Mouse (Mus musculus): Measurements from ENCODE around the gene A930018P22Rik. TPM values are rescaled to one million over a fixed set of nuclear protein-coding genes. Genes with fewer than 3 reads are reported as not detected.
A peak's percentile ranks its signal among the peaks of the same experiment; 100 is the strongest.
"Not testable (repeated sequence)": the region's sequence is repeated elsewhere in the genome, so short reads cannot be mapped to it uniquely, and the experiment has no call there.

A930018P22Rik gene
- total and polyA plus RNA-seq, 3 experiments, result not detected

GRCm38 (mm10) chr2:104096256-104096655 lies 26.3 kb upstream of the A930018P22Rik start:
- in situ Hi-C loops (cut with MboI; ENCODE audit: low pct_ligation_motif_present, low pct_unique_long_range_greater_than_20kb, low sequenced_read_pairs), result no loop called here
- Histone ChIP-seq H3K27ac (ENCODE audit: insufficient read depth, low read depth) (no peak overlapping the region), H3K36me3 (replicated peaks in 1 of 2; ENCODE audit: control insufficient read depth in 1 of 2, insufficient read depth in 1 of 2, low read length in 1 of 2) (no peaks in the 10 kb centered on the region), H3K4me1 (ENCODE audit: control insufficient read depth in 1 of 2, insufficient read depth in 2 of 2) (peaks cover 0 to 9% of the 10 kb centered on the region in 2 experiments; a peak in 2 of 4 replicates), H3K4me2 (ENCODE audit: insufficient read depth, low read depth, poor library complexity, severe bottlenecking) (peak overlapping the region; percentile 60), H3K9ac (ENCODE audit: insufficient read depth, low read depth) (peak overlapping the region; percentile 57), H3K9me3 (replicated peaks; ENCODE audit: low read length) (no peaks in the 10 kb centered on the region), H3K27me3 (replicated peaks) (peaks cover 14% of the 10 kb centered on the region), H3K4me3 (replicated peaks in 1 of 3; ENCODE audit: low read depth in 2 of 3, low read length in 2 of 3, poor library complexity in 1 of 3) (peak overlapping the region; percentile 63 to 71 (median 69)), H3K79me2 (replicated peaks; ENCODE audit: control insufficient read depth, extremely low read depth, insufficient read depth, poor library complexity, severe bottlenecking) (no peaks in the 10 kb centered on the region)
- dilution Hi-C loops (cut with MboI; ENCODE audit: extremely low pct_ligation_motif_present, extremely low pct_unique_long_range_greater_than_20kb, low sequenced_read_pairs), result no loop called here
- no peak for TF ChIP-seq POLR2A (IDR thresholded peaks at IDR 0.05; ENCODE audit: low read depth, low read length)
- no peak for TF ChIP-seq SMC3 (IDR thresholded peaks at IDR 0.05; ENCODE audit: low read depth, low read length)
- no peak for TF ChIP-seq MAFK (IDR thresholded peaks at IDR 0.05; ENCODE audit: insufficient replicate concordance, low read length)
- TF ChIP-seq CTCF (conservative IDR thresholded peaks at IDR 0.05 in 1 of 2, IDR thresholded peaks at IDR 0.05 in 1 of 2; ENCODE audit: low read depth in 2 of 2, low read length in 2 of 2), result no peak
- no peak for TF ChIP-seq RCOR1 (conservative IDR thresholded peaks at IDR 0.05; ENCODE audit: low read depth, low read length)
- no peak for TF ChIP-seq MEF2A (IDR thresholded peaks at IDR 0.05; ENCODE audit: borderline replicate concordance, low read depth, low read length)
- no peak for TF ChIP-seq ZC3H11A (IDR thresholded peaks at IDR 0.05; ENCODE audit: low read depth, low read length)
- no peak for TF ChIP-seq MYC (IDR thresholded peaks at IDR 0.05; ENCODE audit: low read depth, low read length)
- no peak for TF ChIP-seq HCFC1 (IDR thresholded peaks at IDR 0.05; ENCODE audit: low read depth, low read length)
- no peak for TF ChIP-seq SIN3A (IDR thresholded peaks at IDR 0.05; ENCODE audit: low read length)
- no peak for TF ChIP-seq POLR2AphosphoS2 (IDR thresholded peaks at IDR 0.05; ENCODE audit: low read depth, low read length)
- no peak for TF ChIP-seq NELFE (IDR thresholded peaks at IDR 0.05; ENCODE audit: low read depth, low read length)
- no peak for TF ChIP-seq JUND (conservative IDR thresholded peaks at IDR 0.05; ENCODE audit: low read depth, low read length)
- TF ChIP-seq PAX5 (IDR thresholded peaks at IDR 0.05; ENCODE audit: low read length), result no peak
- TF ChIP-seq EP300 (IDR thresholded peaks at IDR 0.05; ENCODE audit: low read length), result no peak
- no peak for TF ChIP-seq CHD1 (IDR thresholded peaks at IDR 0.05; ENCODE audit: low read depth, low read length)
- TF ChIP-seq IRF4 (IDR thresholded peaks at IDR 0.05; ENCODE audit: low read depth, low read length), result no peak
- no peak for TF ChIP-seq E2F4 (IDR thresholded peaks at IDR 0.05; ENCODE audit: insufficient replicate concordance, low read depth, low read length)
- TF ChIP-seq MXI1 (IDR thresholded peaks at IDR 0.05; ENCODE audit: low read depth, low read length), result no peak
- TF ChIP-seq USF2 (conservative IDR thresholded peaks at IDR 0.05; ENCODE audit: low read depth, low read length), result no peak
- no peak for DNase-seq (ENCODE audit: extremely low read depth)

GRCm38 (mm10) chr2:104096796-104097195 lies 25.8 kb upstream of the A930018P22Rik start:
- H3K4me1 ChIP-seq (ENCODE audit: control insufficient read depth in 1 of 2, insufficient read depth in 2 of 2); dilution Hi-C loops (cut with MboI; ENCODE audit: extremely low pct_ligation_motif_present, extremely low pct_unique_long_range_greater_than_20kb, low sequenced_read_pairs); H3K79me2 ChIP-seq (replicated peaks; ENCODE audit: control insufficient read depth, extremely low read depth, insufficient read depth, poor library complexity, severe bottlenecking); H3K9ac ChIP-seq (ENCODE audit: insufficient read depth, low read depth); H3K36me3 ChIP-seq (replicated peaks in 1 of 2; ENCODE audit: control insufficient read depth in 1 of 2, insufficient read depth in 1 of 2, low read length in 1 of 2); DNase-seq (ENCODE audit: extremely low read depth); H3K27ac ChIP-seq (ENCODE audit: insufficient read depth, low read depth); H3K9me3 ChIP-seq (replicated peaks; ENCODE audit: low read length); H3K4me3 ChIP-seq (replicated peaks in 1 of 3; ENCODE audit: low read depth in 2 of 3, low read length in 2 of 3, poor library complexity in 1 of 3); in situ Hi-C loops (cut with MboI; ENCODE audit: low pct_ligation_motif_present, low pct_unique_long_range_greater_than_20kb, low sequenced_read_pairs): not testable (repeated sequence)
- peaks cover 13% of the 10 kb centered on the region for H3K27me3 ChIP-seq (replicated peaks)
- peak overlapping the region; percentile 22; the same call in 1 of the 2 replicates for H3K4me2 ChIP-seq (ENCODE audit: insufficient read depth, low read depth, poor library complexity, severe bottlenecking)
- TF ChIP-seq RAD21 (IDR thresholded peaks at IDR 0.05; ENCODE audit: low read depth, low read length), result peak; percentile 15

- dilution Hi-C loops (cut with MboI; ENCODE audit: extremely low pct_ligation_motif_present, extremely low pct_unique_long_range_greater_than_20kb, low sequenced_read_pairs); H3K27me3 ChIP-seq (replicated peaks); H3K79me2 ChIP-seq (replicated peaks; ENCODE audit: control insufficient read depth, extremely low read depth, insufficient read depth, poor library complexity, severe bottlenecking); H3K4me1 ChIP-seq (ENCODE audit: control insufficient read depth in 1 of 2, insufficient read depth in 2 of 2); H3K27ac ChIP-seq (ENCODE audit: insufficient read depth, low read depth); H3K9me3 ChIP-seq (replicated peaks; ENCODE audit: low read length); H3K4me3 ChIP-seq (replicated peaks in 1 of 3; ENCODE audit: low read depth in 2 of 3, low read length in 2 of 3, poor library complexity in 1 of 3); H3K36me3 ChIP-seq (replicated peaks in 1 of 2; ENCODE audit: control insufficient read depth in 1 of 2, insufficient read depth in 1 of 2, low read length in 1 of 2); in situ Hi-C loops (cut with MboI; ENCODE audit: low pct_ligation_motif_present, low pct_unique_long_range_greater_than_20kb, low sequenced_read_pairs); DNase-seq (ENCODE audit: extremely low read depth); H3K4me2 ChIP-seq (ENCODE audit: insufficient read depth, low read depth, poor library complexity, severe bottlenecking); H3K9ac ChIP-seq (ENCODE audit: insufficient read depth, low read depth): not testable (repeated sequence)
Observed at GRCm38 (mm10) chr2:104097396-104097795, 25.2 kb upstream of the A930018P22Rik start.
